Mouse (Mus musculus): ENCODE data around the gene D430019H16Rik. TPM values are rescaled to one million over a fixed set of nuclear protein-coding genes. Genes with fewer than 3 reads are reported as not detected.

D430019H16Rik gene
- not detected for total RNA-seq (2023)

GRCm38 (mm10) chr12:105453670-105454257 lies at the start of gene D430019H16Rik:
Gene D430019H16Rik (plus strand): TSS chr12:105453856.

Other genes starting within 250 kb of the D430019H16Rik start
- not detected for gene Tcl1, start 231.1 kb upstream of the D430019H16Rik start, total RNA-seq (2023)
- not detected for gene Tunar, start 120.0 kb upstream of the D430019H16Rik start, total RNA-seq (2023)
- not detected for gene Bdkrb2, start 109.4 kb downstream of the D430019H16Rik start, total RNA-seq (2023)
- gene Bdkrb1, start 149.2 kb downstream of the D430019H16Rik start, total RNA-seq (2023): not detected
- gene Gskip, start 231.0 kb downstream of the D430019H16Rik start, total RNA-seq (2023): 10 to 100 TPM; 11.9 to 13.6 TPM
- 10 to 100 TPM; 42.2 to 42.5 TPM for gene Atg2b, start 231.4 kb downstream of the D430019H16Rik start, total RNA-seq (2023)

Data from B cell, adult 67 days (primary cell).